Mouse (Mus musculus): ENCODE measurements around the gene Trp53bp2. TPM values are rescaled to one million over a fixed set of nuclear protein-coding genes. Genes with fewer than 3 reads are reported as not detected.

Trp53bp2 gene
- polyA plus RNA-seq, 2 experiments = 24.0 to 25.9 TPM

DNA sequence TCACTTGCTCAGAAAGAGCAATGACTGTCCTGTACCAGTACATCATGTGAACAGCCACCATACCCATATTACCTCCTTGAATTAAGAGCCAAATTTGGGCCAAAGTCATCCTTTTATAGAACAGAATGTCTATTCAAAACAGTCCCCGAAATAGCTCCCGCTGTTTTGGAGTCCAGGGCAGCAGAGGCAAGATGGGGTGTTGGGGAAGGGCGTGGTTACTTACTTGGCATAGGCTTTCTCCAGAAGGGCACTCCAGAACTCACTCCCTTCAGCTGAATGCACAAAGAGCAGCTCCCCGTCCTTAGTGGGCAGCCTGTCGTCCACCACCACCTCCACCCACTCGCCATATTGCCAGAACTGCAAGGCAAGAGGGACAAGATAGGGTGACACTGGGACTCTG, 82.9 kb downstream of the Trp53bp2 start:
- Histone ChIP-seq H3K36me3 (ENCODE audit: control insufficient read depth, insufficient read depth, low read length) (peaks cover 73% of the 10 kb centered on the region), H3K4me3 (replicated peaks; ENCODE audit: low read length) (no peak overlapping the region), H3K4me1 (ENCODE audit: control insufficient read depth, insufficient read depth, low read length) (peaks cover 10% of the 10 kb centered on the region), H3K27ac (replicated peaks; ENCODE audit: low read depth, low read length) (no peak overlapping the region), H3K27me3 (ENCODE audit: control insufficient read depth, insufficient read depth, low read length) (no peaks in the 10 kb centered on the region), H3K9ac (ENCODE audit: low read depth, low read length, severe bottlenecking) (no peak overlapping the region), H3K4me2 (replicated peaks; ENCODE audit: low read depth, low read length, severe bottlenecking) (no peak overlapping the region), H3K9me3 (ENCODE audit: control insufficient read depth, low read length) (no peaks in the 10 kb centered on the region)
- TF ChIP-seq POLR2A (IDR thresholded peaks at IDR 0.05; ENCODE audit: borderline replicate concordance, extremely low read depth, insufficient read depth, insufficient read length) = no peak
- ATAC-seq (ENCODE audit: low FRiP score, low read depth) = no peak
- WGBS = 86% methylated on average over 6 of the region's 6 CpGs
- DNase-seq (ENCODE audit: low spot score) = no peak

DNA sequence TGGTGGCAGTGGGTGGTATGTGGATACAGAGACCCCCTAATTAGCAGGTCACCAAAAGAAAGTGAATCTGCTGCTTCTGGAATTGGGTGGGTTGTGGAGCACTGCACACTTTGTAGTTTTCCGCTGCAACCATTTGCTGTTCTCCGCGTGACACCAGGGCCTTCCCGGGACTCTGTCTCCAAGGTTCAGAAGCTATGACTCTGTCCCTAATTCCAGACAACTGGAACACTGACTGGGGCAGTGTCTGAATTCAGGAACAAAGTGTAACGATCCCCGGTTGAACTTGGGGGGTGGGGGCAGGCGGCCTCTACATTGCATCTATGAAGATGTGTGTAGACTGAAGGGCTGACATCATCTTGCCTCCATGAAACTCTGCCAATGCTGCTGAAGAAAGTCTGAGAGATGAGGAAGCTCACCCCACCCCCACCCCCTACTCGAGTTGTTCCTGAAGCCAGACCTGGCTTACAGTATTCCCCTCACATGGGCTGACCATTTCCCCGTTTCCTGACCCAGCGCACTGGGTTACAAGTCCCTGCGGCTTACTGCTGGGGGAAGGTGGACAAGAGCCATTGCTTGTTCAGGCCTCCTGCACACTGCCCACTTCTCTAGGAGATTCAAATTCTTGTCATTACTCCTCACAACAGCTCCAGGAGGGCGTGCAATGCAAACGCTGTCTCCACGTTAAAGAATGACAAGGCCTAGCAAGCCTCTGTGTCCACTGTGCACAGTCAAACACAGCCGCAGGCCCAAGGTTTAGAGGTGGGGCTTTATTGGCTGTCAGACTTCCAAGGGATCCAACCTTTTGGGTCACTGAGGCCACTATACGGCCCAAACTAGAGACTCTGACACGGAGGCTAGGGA, 85.5 kb downstream of the Trp53bp2 start:
- no peak overlapping the region for H3K27ac ChIP-seq (replicated peaks; ENCODE audit: low read depth, low read length)
- no peak overlapping the region for H3K4me2 ChIP-seq (replicated peaks; ENCODE audit: low read depth, low read length, severe bottlenecking)
- no peak overlapping the region for H3K9ac ChIP-seq (ENCODE audit: low read depth, low read length, severe bottlenecking)
- no peak for TF ChIP-seq POLR2A (IDR thresholded peaks at IDR 0.05; ENCODE audit: borderline replicate concordance, extremely low read depth, insufficient read depth, insufficient read length)
- H3K27me3 ChIP-seq (ENCODE audit: control insufficient read depth, insufficient read depth, low read length) = no peaks in the 10 kb centered on the region
- DNase-seq (ENCODE audit: low spot score) = no peak
- H3K9me3 ChIP-seq (ENCODE audit: control insufficient read depth, low read length) = no peaks in the 10 kb centered on the region
- H3K4me3 ChIP-seq (replicated peaks; ENCODE audit: low read length) = no peak overlapping the region
- 72% methylated on average over 17 of the region's 17 CpGs for WGBS
- H3K4me1 ChIP-seq (ENCODE audit: control insufficient read depth, insufficient read depth, low read length) = peaks cover 21% of the 10 kb centered on the region
- peaks cover 50% of the 10 kb centered on the region for H3K36me3 ChIP-seq (ENCODE audit: control insufficient read depth, insufficient read depth, low read length)
- ATAC-seq (ENCODE audit: low FRiP score, low read depth) = no peak

DNA sequence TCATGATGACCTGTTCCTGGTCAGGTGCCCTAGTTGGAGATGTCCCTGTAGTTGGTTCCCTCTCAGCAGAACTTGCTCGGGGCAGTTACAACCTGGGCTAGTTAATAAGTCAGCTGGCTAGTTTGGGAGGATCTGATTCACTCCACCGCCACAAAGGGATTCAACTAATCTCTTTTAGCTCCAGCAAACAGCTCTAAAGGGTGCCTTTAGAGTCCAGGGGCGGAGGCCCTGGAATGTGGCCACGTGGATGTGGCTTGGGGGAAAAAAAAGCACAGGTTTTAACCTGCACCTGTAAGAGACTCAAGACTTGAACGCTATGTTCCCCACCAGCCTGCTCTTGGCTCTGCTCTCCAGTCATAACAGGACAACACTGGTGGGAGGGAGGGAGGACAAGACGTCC, 87.7 kb downstream of the Trp53bp2 start:
- H3K4me3 ChIP-seq (replicated peaks; ENCODE audit: low read length) = no peak overlapping the region
- no peak overlapping the region for H3K27ac ChIP-seq (replicated peaks; ENCODE audit: low read depth, low read length)
- no peaks in the 10 kb centered on the region for H3K27me3 ChIP-seq (ENCODE audit: control insufficient read depth, insufficient read depth, low read length)
- H3K4me1 ChIP-seq (ENCODE audit: control insufficient read depth, insufficient read depth, low read length) = peaks cover 16% of the 10 kb centered on the region
- H3K36me3 ChIP-seq (ENCODE audit: control insufficient read depth, insufficient read depth, low read length) = peaks cover 50% of the 10 kb centered on the region
- 50% methylated on average over 6 of the region's 6 CpGs for WGBS
- H3K9ac ChIP-seq (ENCODE audit: low read depth, low read length, severe bottlenecking) = no peak overlapping the region
- ATAC-seq (ENCODE audit: low FRiP score, low read depth) (no peak), DNase-seq (ENCODE audit: low spot score) (no peak)
- no peak for TF ChIP-seq POLR2A (IDR thresholded peaks at IDR 0.05; ENCODE audit: borderline replicate concordance, extremely low read depth, insufficient read depth, insufficient read length)
- H3K9me3 ChIP-seq (ENCODE audit: control insufficient read depth, low read length) = no peaks in the 10 kb centered on the region
- H3K4me2 ChIP-seq (replicated peaks; ENCODE audit: low read depth, low read length, severe bottlenecking) = no peak overlapping the region

DNA sequence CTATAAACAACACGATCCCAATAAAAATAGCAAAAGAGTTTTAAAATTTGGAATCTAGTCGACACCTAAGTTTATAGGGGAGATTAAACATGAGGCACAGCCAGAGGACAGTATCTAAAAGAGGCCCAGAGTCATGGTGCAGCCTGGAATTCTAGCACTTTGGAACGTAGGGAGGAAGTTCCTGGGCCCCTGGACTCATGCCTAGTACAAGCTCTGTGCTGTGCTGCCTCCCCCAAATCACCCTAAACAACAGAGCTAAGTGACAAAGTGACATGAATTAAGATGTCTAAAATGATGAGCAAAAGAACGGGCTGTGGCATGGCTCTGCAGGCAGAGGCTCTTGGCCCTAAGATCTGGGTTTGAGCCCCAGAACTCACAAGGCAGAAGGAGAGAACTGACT, 88.8 kb downstream of the Trp53bp2 start:
- H3K27ac ChIP-seq (replicated peaks; ENCODE audit: low read depth, low read length) = no peak overlapping the region
- no peak overlapping the region for H3K9ac ChIP-seq (ENCODE audit: low read depth, low read length, severe bottlenecking)
- no peaks in the 10 kb centered on the region for H3K9me3 ChIP-seq (ENCODE audit: control insufficient read depth, low read length)
- H3K4me3 ChIP-seq (replicated peaks; ENCODE audit: low read length) = no peak overlapping the region
- TF ChIP-seq POLR2A (IDR thresholded peaks at IDR 0.05; ENCODE audit: borderline replicate concordance, extremely low read depth, insufficient read depth, insufficient read length) = no peak
- peaks cover 39% of the 10 kb centered on the region for H3K36me3 ChIP-seq (ENCODE audit: control insufficient read depth, insufficient read depth, low read length)
- WGBS = 43% methylated on average over 4 of the region's 4 CpGs
- H3K4me2 ChIP-seq (replicated peaks; ENCODE audit: low read depth, low read length, severe bottlenecking) = no peak overlapping the region
- no peak for DNase-seq (ENCODE audit: low spot score)
- no peak for ATAC-seq (ENCODE audit: low FRiP score, low read depth)
- H3K4me1 ChIP-seq (ENCODE audit: control insufficient read depth, insufficient read depth, low read length) = peaks cover 16% of the 10 kb centered on the region
- H3K27me3 ChIP-seq (ENCODE audit: control insufficient read depth, insufficient read depth, low read length) = no peaks in the 10 kb centered on the region

DNA sequence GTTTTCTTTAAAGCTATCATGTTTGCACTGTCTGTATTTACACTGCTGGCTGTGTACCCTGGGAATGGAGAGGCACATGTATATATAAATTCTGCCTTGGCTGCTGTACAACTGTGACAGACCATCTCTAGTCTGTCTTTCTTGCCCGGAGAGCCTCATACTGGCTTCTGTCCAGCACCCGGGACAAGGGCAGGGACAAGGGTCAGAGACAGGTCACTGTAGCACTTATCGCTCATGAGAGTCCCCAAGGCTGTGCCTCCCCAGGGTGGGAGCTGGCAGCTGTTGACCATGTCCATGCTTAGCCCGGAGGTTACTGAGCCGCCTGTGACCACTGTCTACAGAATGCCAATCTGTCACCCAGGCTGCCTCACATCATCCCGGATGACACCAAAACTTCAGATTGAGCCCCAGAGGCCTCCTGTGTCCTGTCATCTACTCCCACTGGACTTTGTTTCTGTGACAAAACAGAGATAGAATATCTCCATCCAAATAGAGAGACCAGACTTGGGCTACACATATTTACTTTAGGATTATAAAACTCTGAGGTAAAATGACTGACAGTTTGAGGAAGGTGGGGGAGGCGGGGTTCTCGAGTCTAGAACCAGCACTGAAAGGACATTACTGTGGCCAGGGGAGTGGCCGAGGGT, 90.6 kb downstream of the Trp53bp2 start:
- Histone ChIP-seq H3K9me3 (ENCODE audit: control insufficient read depth, low read length) (no peaks in the 10 kb centered on the region), H3K9ac (ENCODE audit: low read depth, low read length, severe bottlenecking) (no peak overlapping the region), H3K27me3 (ENCODE audit: control insufficient read depth, insufficient read depth, low read length) (no peaks in the 10 kb centered on the region), H3K36me3 (ENCODE audit: control insufficient read depth, insufficient read depth, low read length) (peaks cover 27% of the 10 kb centered on the region), H3K4me3 (replicated peaks; ENCODE audit: low read length) (no peak overlapping the region), H3K27ac (replicated peaks; ENCODE audit: low read depth, low read length) (no peak overlapping the region), H3K4me2 (replicated peaks; ENCODE audit: low read depth, low read length, severe bottlenecking) (no peak overlapping the region), H3K4me1 (ENCODE audit: control insufficient read depth, insufficient read depth, low read length) (peaks cover 23% of the 10 kb centered on the region)
- DNase-seq (ENCODE audit: low spot score) (no peak), ATAC-seq (ENCODE audit: low FRiP score, low read depth) (no peak)
- no peak for TF ChIP-seq POLR2A (IDR thresholded peaks at IDR 0.05; ENCODE audit: borderline replicate concordance, extremely low read depth, insufficient read depth, insufficient read length)
- 80% methylated on average over 9 of the region's 9 CpGs for WGBS

Measured in limb, embryonic 14.5 days (tissue).